16 mouse cellular contexts compared by ENCODE assay signal in the genomic region with DNA sequence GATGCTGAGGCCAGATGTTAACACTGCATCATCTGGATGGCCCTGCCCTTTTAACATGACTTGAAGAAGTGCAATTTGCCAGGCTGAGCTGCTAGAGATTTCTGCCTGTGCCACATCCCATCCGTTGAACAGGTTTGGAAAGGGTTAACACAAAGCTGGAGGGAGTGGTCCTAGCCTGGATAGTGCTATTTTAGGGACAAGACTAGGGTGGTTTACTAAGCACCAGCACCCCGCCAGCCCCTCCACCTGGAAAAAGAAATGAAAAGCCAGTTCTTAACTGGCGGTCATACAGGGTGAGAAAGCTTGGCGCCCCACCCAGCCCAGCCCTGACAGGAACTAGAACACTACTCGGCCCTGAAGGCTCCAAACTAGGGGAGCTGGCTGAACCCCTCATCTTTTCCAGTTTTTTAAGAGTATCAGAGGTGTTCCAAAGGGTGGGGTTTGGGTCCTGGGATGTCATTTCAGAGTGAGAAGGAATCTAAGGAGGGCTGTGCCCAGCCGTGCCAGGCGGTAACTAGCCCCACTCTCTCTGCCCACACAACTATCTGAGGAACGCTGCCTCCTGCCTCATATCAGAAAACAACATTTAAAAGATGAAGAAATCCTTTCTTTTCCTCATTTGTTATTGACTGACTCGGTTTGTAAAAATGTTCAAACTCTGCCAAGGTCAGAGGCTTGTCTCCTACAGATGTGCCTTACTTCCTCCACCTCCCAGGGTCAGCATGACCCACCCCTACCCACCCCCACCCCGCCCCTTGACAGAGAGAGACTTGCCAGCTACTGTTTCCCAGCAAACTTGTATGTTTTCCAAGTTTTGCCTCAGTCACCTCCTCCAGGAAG. TPM values are rescaled to one million over a fixed set of nuclear protein-coding genes. Genes with fewer than 3 reads are reported as not detected.
DNase-seq lines count a peak whose midpoint lies in the region; ATAC-seq and TF ChIP-seq lines count a peak whose summit lies in the region.
"Had no signal": no experiment of that assay in that cellular context is flagged by ENCODE, and none has a peak within 500 bp of the region (broad histone marks: within the 10 kb centered on the region; RNA-seq: fewer than 3 reads in every experiment).

No protein-coding gene starts in this region.

- 53% methylated on average over 10 of the region's 10 CpGs for WGBS in intestine, embryonic 14.5 days
- WGBS in intestine, postnatal 0 days = 65% methylated on average over 10 of the region's 10 CpGs
- 71% methylated on average over 10 of the region's 10 CpGs for WGBS in embryonic facial prominence, embryonic 12.5 days

- H3K27me3 ChIP-seq in intestine, embryonic 14.5 days (replicated peaks; ENCODE audit: control insufficient read depth, insufficient read depth, low read length) = no peaks in the 10 kb centered on the region
- H3K27me3 ChIP-seq in intestine, postnatal 0 days (replicated peaks; ENCODE audit: control insufficient read depth, insufficient read depth, low read length) = no peaks in the 10 kb centered on the region
- no peaks in the 10 kb centered on the region for H3K27me3 ChIP-seq in embryonic facial prominence, embryonic 12.5 days
- H3K27me3 ChIP-seq: neural tube, embryonic 12.5 days had no signal

- H3K9me3 ChIP-seq in intestine, embryonic 14.5 days (ENCODE audit: control insufficient read depth, low read length) = no peaks in the 10 kb centered on the region
- no peaks in the 10 kb centered on the region for H3K9me3 ChIP-seq in intestine, postnatal 0 days (ENCODE audit: control insufficient read depth)
- no peaks in the 10 kb centered on the region for H3K9me3 ChIP-seq in embryonic facial prominence, embryonic 12.5 days
- H3K9me3 ChIP-seq: neural tube, embryonic 12.5 days had no signal

- DNase-seq in intestine, embryonic 14.5 days (ENCODE audit: low spot score) = peak; percentile 49
- peak; percentile 72 for DNase-seq in fibroblast of lung, adult 2 months (ENCODE audit: low read depth)
- DNase-seq in lung, postnatal 36 days = peak; percentile 51
- no peak for DNase-seq in thymus, adult 18-20 months
- DNase-seq: adrenal gland, adult 2 months; cerebellum, postnatal 36 days; kidney, postnatal 10 days; right cerebral cortex, adult 18-20 months had no signal

- no peak for TF ChIP-seq CTCF in intestine, postnatal 0 days (IDR thresholded peaks at IDR 0.05; ENCODE audit: low read depth)

- 0 out of 2 replicates have a peak, but pooled peaks cover 4% of the 10 kb centered on the region for H3K4me1 ChIP-seq in intestine, embryonic 14.5 days (replicated peaks; ENCODE audit: control insufficient read depth, insufficient read depth, low read length)
- no peaks in the 10 kb centered on the region for H3K4me1 ChIP-seq in intestine, postnatal 0 days (replicated peaks; ENCODE audit: control insufficient read depth, insufficient read depth, low read length)
- H3K4me1 ChIP-seq in embryonic facial prominence, embryonic 12.5 days = peaks cover 28% of the 10 kb centered on the region
- H3K4me1 ChIP-seq: neural tube, embryonic 12.5 days had no signal

- no peak overlapping the region for H3K4me2 ChIP-seq in intestine, embryonic 14.5 days (ENCODE audit: low read length)
- no peak overlapping the region for H3K4me2 ChIP-seq in intestine, postnatal 0 days (replicated peaks; ENCODE audit: low read depth)
- H3K4me2 ChIP-seq in embryonic facial prominence, embryonic 12.5 days (replicated peaks) = no peak overlapping the region
- H3K4me2 ChIP-seq: neural tube, embryonic 12.5 days had no signal

- H3K9ac ChIP-seq in intestine, embryonic 14.5 days (ENCODE audit: low read length) = no peak overlapping the region
- no peak overlapping the region for H3K9ac ChIP-seq in intestine, postnatal 0 days (ENCODE audit: low read depth, low read length)
- no peak overlapping the region for H3K9ac ChIP-seq in embryonic facial prominence, embryonic 12.5 days
- H3K9ac ChIP-seq: neural tube, embryonic 12.5 days had no signal

- H3K4me3 ChIP-seq in intestine, embryonic 14.5 days (ENCODE audit: low read depth, low read length) = no peak overlapping the region
- H3K4me3 ChIP-seq in intestine, postnatal 0 days (ENCODE audit: low read depth, low read length) = no peak overlapping the region
- no peak overlapping the region for H3K4me3 ChIP-seq in embryonic facial prominence, embryonic 12.5 days
- H3K4me3 ChIP-seq: erythroblast, embryonic 14.5 days; neural tube, embryonic 12.5 days had no signal

- H3K27ac ChIP-seq in intestine, embryonic 14.5 days (ENCODE audit: low read depth) = no peak overlapping the region
- no peak overlapping the region for H3K27ac ChIP-seq in intestine, postnatal 0 days (ENCODE audit: low read depth, low read length)
- H3K27ac ChIP-seq in embryonic facial prominence, embryonic 12.5 days = peak overlapping the region; percentile 61
- H3K27ac ChIP-seq: hindbrain, postnatal 0 days; neural tube, embryonic 12.5 days had no signal

- 0 out of 2 replicates have a peak, but pooled peaks have one; percentile 36 for ATAC-seq in intestine, embryonic 14.5 days (replicated peaks; ENCODE audit: low FRiP score, low TSS enrichment, low read depth)
- no peak for ATAC-seq in intestine, postnatal 0 days
- ATAC-seq in embryonic facial prominence, embryonic 12.5 days (ENCODE audit: insufficient number of reproducible peaks, insufficient read depth, low FRiP score, low TSS enrichment) = no peak
- no peak for ATAC-seq in erythroblast, adult 5-6 weeks (replicated peaks; ENCODE audit: low FRiP score, poor library complexity, severe bottlenecking)
- ATAC-seq: hindbrain, postnatal 0 days; midbrain, embryonic 16.5 days had no signal

- no peaks in the 10 kb centered on the region for H3K36me3 ChIP-seq in intestine, embryonic 14.5 days (ENCODE audit: control insufficient read depth, insufficient read depth, low read length)
- no peaks in the 10 kb centered on the region for H3K36me3 ChIP-seq in intestine, postnatal 0 days (ENCODE audit: control insufficient read depth, insufficient read depth)
- no peaks in the 10 kb centered on the region for H3K36me3 ChIP-seq in embryonic facial prominence, embryonic 12.5 days
- H3K36me3 ChIP-seq: neural tube, embryonic 12.5 days had no signal

RNA-seq across cellular contexts. Expression of a gene that starts 6.7 kb away (rescaled TPM):
- 3.4 and 3.7 TPM in 2 replicates for polyA plus RNA-seq in intestine, embryonic 14.5 days (2014; fragmentation: Nextera tagmentation; extraction: Ambion mirVana)
- polyA plus RNA-seq in intestine, postnatal 0 days (2015; fragmentation: Nextera tagmentation; extraction: Ambion mirVana) = 2.5 and 2.9 TPM in 2 replicates
- 3.1 and 3.7 TPM in 2 replicates for polyA plus RNA-seq in embryonic facial prominence, embryonic 12.5 days (2016; fragmentation: Nextera tagmentation; extraction: Ambion mirVana)
- total RNA-seq in erythroblast, adult 5-6 weeks (2015; ENCODE audit: low replicate concordance) = 11.1 and 14.0 TPM in 2 replicates
- total RNA-seq in erythroblast, adult 5-6 weeks (2017; ENCODE audit: low replicate concordance) = 24.1 and 27.3 TPM in 2 replicates

RNA-seq across cellular contexts. Expression of a gene that starts 55.8 kb away (rescaled TPM):
- polyA plus RNA-seq in intestine, embryonic 14.5 days (2014; fragmentation: Nextera tagmentation; extraction: Ambion mirVana) = 0.17 and 0.45 TPM in 2 replicates
- not detected in 2 replicates for polyA plus RNA-seq in intestine, postnatal 0 days (2015; fragmentation: Nextera tagmentation; extraction: Ambion mirVana)
- 0.36 and 1.0 TPM in 2 replicates for polyA plus RNA-seq in embryonic facial prominence, embryonic 12.5 days (2016; fragmentation: Nextera tagmentation; extraction: Ambion mirVana)
- not detected in 2 replicates for total RNA-seq in erythroblast, adult 5-6 weeks (2015; ENCODE audit: low replicate concordance)
- total RNA-seq in erythroblast, adult 5-6 weeks (2017; ENCODE audit: low replicate concordance) = not detected in 2 replicates
- total RNA-seq: granulocyte monocyte progenitor cell, adult 5-6 weeks had no signal
- polyA plus RNA-seq: adrenal gland, adult 2 months; erythroblast, embryonic 14.5 days; neural tube, embryonic 12.5 days had no signal

Comparison
In these comparisons a context has a peak if more than half of its experiments do, and no peak if none do; other contexts are left out.
1. DNase-seq: peak in intestine, embryonic 14.5 days (single experiment), fibroblast of lung, adult 2 months (single experiment) and lung, postnatal 36 days (single experiment); none in thymus, adult 18-20 months (0 of 2).